Comparison of ENCODE assay signal across 22 mouse cellular contexts in the genomic region with DNA sequence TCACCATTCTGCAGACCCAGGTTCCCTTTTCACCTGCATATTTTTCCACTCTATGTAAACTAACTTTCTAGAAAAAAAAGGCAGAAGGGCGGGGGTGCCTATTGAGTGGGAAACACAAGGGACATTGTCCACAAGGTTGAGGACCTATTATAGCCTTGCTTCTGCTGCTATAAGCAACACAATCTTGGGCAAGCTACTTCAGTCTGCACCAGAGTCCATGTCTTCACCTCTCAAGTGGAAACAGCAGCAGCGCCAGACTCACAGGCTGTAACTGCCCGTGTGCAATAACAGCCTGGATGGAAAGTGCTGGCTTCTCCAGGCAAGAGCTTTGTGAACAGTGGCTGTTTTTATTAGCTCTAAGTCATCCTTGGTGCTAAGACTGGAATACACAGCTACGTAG. TPM values are rescaled to one million over a fixed set of nuclear protein-coding genes. Genes with fewer than 3 reads are reported as not detected.
DNase-seq lines count a peak whose midpoint lies in the region; ATAC-seq and TF ChIP-seq lines count a peak whose summit lies in the region.
"Had no signal": no experiment of that assay in that cellular context is flagged by ENCODE, and none has a peak within 500 bp of the region (broad histone marks: within the 10 kb centered on the region; RNA-seq: fewer than 3 reads in every experiment).

No protein-coding gene starts in this region.

- H3K27me3 ChIP-seq in lung, embryonic 15.5 days, result no peaks in the 10 kb centered on the region
- no peaks in the 10 kb centered on the region for H3K27me3 ChIP-seq in lung, postnatal 0 days (replicated peaks; ENCODE audit: insufficient read depth, low read length)
- H3K27me3 ChIP-seq: embryonic facial prominence, embryonic 12.5 days; forebrain, embryonic 13.5 days; forebrain, embryonic 15.5 days had no signal

- no peaks in the 10 kb centered on the region for H3K4me1 ChIP-seq in lung, embryonic 15.5 days
- H3K4me1 ChIP-seq in lung, postnatal 0 days (ENCODE audit: insufficient read depth, low read depth, low read length), result no peaks in the 10 kb centered on the region
- H3K4me1 ChIP-seq: embryonic facial prominence, embryonic 10.5 days; embryonic facial prominence, embryonic 12.5 days; forebrain, embryonic 13.5 days; forebrain, embryonic 15.5 days had no signal

- TF ChIP-seq CTCF in lung, postnatal 0 days (IDR thresholded peaks at IDR 0.05), result no peak

- no peaks in the 10 kb centered on the region for H3K36me3 ChIP-seq in lung, embryonic 15.5 days
- H3K36me3 ChIP-seq in lung, postnatal 0 days (ENCODE audit: insufficient read depth, low read length), result no peaks in the 10 kb centered on the region
- H3K36me3 ChIP-seq: embryonic facial prominence, embryonic 10.5 days; embryonic facial prominence, embryonic 12.5 days; forebrain, embryonic 15.5 days; G1E had no signal

- H3K4me3 ChIP-seq in lung, embryonic 15.5 days, result no peak overlapping the region
- H3K4me3 ChIP-seq in lung, postnatal 0 days (ENCODE audit: low read depth, low read length), result no peak overlapping the region
- H3K4me3 ChIP-seq: embryonic facial prominence, embryonic 10.5 days; embryonic facial prominence, embryonic 12.5 days; forebrain, embryonic 13.5 days; forebrain, embryonic 15.5 days had no signal

- TF ChIP-seq EP300 in lung, postnatal 0 days (IDR thresholded peaks at IDR 0.05), result no peak

- H3K4me2 ChIP-seq in lung, embryonic 15.5 days, result no peak overlapping the region
- H3K4me2 ChIP-seq in lung, postnatal 0 days (replicated peaks; ENCODE audit: low read depth, low read length), result no peak overlapping the region
- H3K4me2 ChIP-seq: embryonic facial prominence, embryonic 12.5 days; forebrain, embryonic 13.5 days; forebrain, embryonic 15.5 days had no signal

- no peak overlapping the region for H3K27ac ChIP-seq in lung, embryonic 15.5 days
- H3K27ac ChIP-seq in lung, postnatal 0 days (ENCODE audit: low read length), result no peak overlapping the region
- H3K27ac ChIP-seq: embryonic facial prominence, embryonic 10.5 days; embryonic facial prominence, embryonic 12.5 days; forebrain, embryonic 13.5 days; forebrain, embryonic 15.5 days had no signal

- no peaks in the 10 kb centered on the region for H3K9me3 ChIP-seq in lung, embryonic 15.5 days
- no peaks in the 10 kb centered on the region for H3K9me3 ChIP-seq in lung, postnatal 0 days (ENCODE audit: low read length)
- H3K9me3 ChIP-seq: embryonic facial prominence, embryonic 10.5 days; embryonic facial prominence, embryonic 12.5 days; forebrain, embryonic 13.5 days; forebrain, embryonic 15.5 days; G1E had no signal

- no peak overlapping the region for H3K9ac ChIP-seq in lung, embryonic 15.5 days
- no peak overlapping the region for H3K9ac ChIP-seq in lung, postnatal 0 days (replicated peaks; ENCODE audit: low read depth)
- H3K9ac ChIP-seq: embryonic facial prominence, embryonic 12.5 days; forebrain, embryonic 13.5 days; forebrain, embryonic 15.5 days; forebrain, postnatal 0 days had no signal

- 55% methylated on average over 4 of the region's 4 CpGs for WGBS in lung, embryonic 15.5 days
- 65% methylated on average over 4 of the region's 4 CpGs for WGBS in lung, postnatal 0 days

- DNase-seq in lung, postnatal 14 days, result no peak
- DNase-seq in lung, postnatal 0 days (ENCODE audit: low spot score), result no peak
- no peak for DNase-seq in lung, postnatal 4 days
- no peak for DNase-seq in kidney, postnatal 14 days
- DNase-seq: adrenal gland, adult 8-10 months; adrenal gland, postnatal 14 days; adrenal gland, postnatal 36 days; cerebellum, adult 11-12 months; cerebellum, adult 2 months; cerebellum, adult 9-10 months; cerebellum, postnatal 10 days; cerebellum, postnatal 25 days; forebrain, postnatal 0 days had no signal

- ATAC-seq in lung, embryonic 15.5 days (ENCODE audit: borderline replicate concordance, extremely low read depth, low FRiP score, low TSS enrichment), result 0 out of 2 replicates have a peak, but pooled peaks have one; percentile 39
- peak; percentile 57; the same call in 1 of the 2 replicates for ATAC-seq in lung, postnatal 0 days
- ATAC-seq: activated CD4-positive, CD25-positive, alpha-beta regulatory T cell, adult 4 months; forebrain, embryonic 13.5 days; forebrain, embryonic 15.5 days; forebrain, postnatal 0 days; Patski had no signal

RNA-seq across cellular contexts. Expression of gene Acsm4, which starts 2.5 kb away (rescaled TPM):
- polyA plus RNA-seq in lung, embryonic 15.5 days (2015; fragmentation: Nextera tagmentation; extraction: Ambion mirVana), result 0.09 TPM in 1 of 2 replicates, not detected in the other
- polyA plus RNA-seq in lung, postnatal 0 days (2015; fragmentation: Nextera tagmentation; extraction: Ambion mirVana), result not detected in 2 replicates
- polyA plus RNA-seq: activated CD4-positive, CD25-positive, alpha-beta regulatory T cell, adult 4 months; C2C12; cerebellum, adult 2 months; forebrain, embryonic 13.5 days; forebrain, embryonic 15.5 days; forebrain, postnatal 0 days; G1E; Patski had no signal

RNA-seq across cellular contexts. Expression of gene Thumpd1, which starts 28.3 kb away (rescaled TPM):
- polyA plus RNA-seq in lung, embryonic 15.5 days (2015; fragmentation: Nextera tagmentation; extraction: Ambion mirVana), result 70.1 and 72.0 TPM in 2 replicates
- polyA plus RNA-seq in lung, postnatal 0 days (2015; fragmentation: Nextera tagmentation; extraction: Ambion mirVana), result 28.5 and 30.4 TPM in 2 replicates
